Mouse (Mus musculus) neural tube, embryonic 14.5 days (tissue): ENCODE measurements around the gene Aldh1a2. TPM values are rescaled to one million over a fixed set of nuclear protein-coding genes. Genes with fewer than 3 reads are reported as not detected.

Source experiments
- ATAC-seq: fragments of 200-750 bp; cut with Nextera tagmentation; 2 replicates; pipeline ENCODE4 v1.8.0; 2017; ENCODE audit warnings: low read depth, mild to moderate bottlenecking, moderate TSS enrichment, moderate library complexity
- H3K27ac ChIP-seq: fragments of 300-500 bp; sonication (generic); 2 replicates; pipeline ENCODE4 v1.5.1; 2014; ENCODE audit warnings: low read depth, mild to moderate bottlenecking, control low read depth, low read length, moderate library complexity, mixed read lengths
- H3K27me3 ChIP-seq: fragments of 300-500 bp; sonication (generic); 2 replicates; pipeline ENCODE4 v1.6.1; 2014; ENCODE audit warnings: low read length; ENCODE audit not compliant: control insufficient read depth, insufficient read depth
- H3K36me3 ChIP-seq: fragments of 300-500 bp; sonication (generic); 2 replicates; pipeline ENCODE4 v1.6.1; 2014; ENCODE audit warnings: low read length, mixed read lengths; ENCODE audit not compliant: control insufficient read depth, insufficient read depth
- H3K4me1 ChIP-seq: fragments of 300-500 bp; sonication (generic); 2 replicates; pipeline ENCODE4 v1.6.1; 2014; ENCODE audit warnings: low read length; ENCODE audit not compliant: control insufficient read depth, insufficient read depth
- H3K4me2 ChIP-seq: fragments of 300-500 bp; sonication (generic); 2 replicates; pipeline ENCODE4 v1.6.1; 2014; ENCODE audit warnings: mild to moderate bottlenecking, low read depth, low read length, control low read depth
- H3K4me3 ChIP-seq: fragments of 300-500 bp; sonication (generic); 2 replicates; pipeline ENCODE4 v1.5.1; 2014; ENCODE audit warnings: low read depth, low read length, control low read depth, mixed read lengths
- H3K9ac ChIP-seq: fragments of 300-500 bp; sonication (generic); replicated peaks from 2 replicates; pipeline ENCODE4 v1.6.1; 2014; ENCODE audit warnings: low read depth, mild to moderate bottlenecking, control low read depth, low read length, mixed read lengths
- H3K9me3 ChIP-seq: fragments of 300-500 bp; sonication (generic); 2 replicates; pipeline ENCODE4 v1.6.1; 2016; ENCODE audit warnings: low read length; ENCODE audit not compliant: control insufficient read depth
- WGBS: fragments of 180-500 bp; shearing (Covaris S2); extraction: QIAGEN DNeasy Blood & Tissue Kit; methylation state at CpG from one replicate; pipeline ENCODE4 v1.1.7; 2014; 5-methylcytosine and 5-hydroxymethylcytosine counted together
- polyA plus RNA-seq: library from polyadenylated mRNA; unstranded; fragments of >200 nt; fragmentation: Nextera tagmentation; extraction: Ambion mirVana; gene quantifications from 2 replicates; pipeline ENCODE4 v1.2.1, GENCODE M21; 2014

Aldh1a2 gene
- polyA plus RNA-seq, 1 experiment from 2014 or later, result 12.0 TPM

- WGBS, result 54% methylated on average over 14 of the region's 14 CpGs
- Histone ChIP-seq H3K4me2 (no peak overlapping the region), H3K4me3 (no peak overlapping the region), H3K9me3 (no peaks in the 10 kb centered on the region), H3K27me3 (no peaks in the 10 kb centered on the region), H3K36me3 (no peaks in the 10 kb centered on the region), H3K9ac (no peak overlapping the region), H3K27ac (no peak overlapping the region), H3K4me1 (no peaks in the 10 kb centered on the region)
- no peak for ATAC-seq
These were observed 60.6 kb downstream of the Aldh1a2 start for GRCm38 (mm10) chr9:71276149-71276721.

GRCm38 (mm10) chr9:71278741-71279140 is 63.2 kb downstream of the Aldh1a2 start:
- Histone ChIP-seq H3K4me3 (no peak overlapping the region), H3K9ac (no peak overlapping the region), H3K27me3 (no peaks in the 10 kb centered on the region), H3K36me3 (no peaks in the 10 kb centered on the region), H3K4me2 (no peak overlapping the region), H3K4me1 (no peaks in the 10 kb centered on the region), H3K9me3 (no peaks in the 10 kb centered on the region), H3K27ac (no peak overlapping the region)
- WGBS, result 91% methylated on average over 4 of the region's 4 CpGs
- ATAC-seq, result no peak

GRCm38 (mm10) chr9:71283156-71283555 is 67.6 kb downstream of the Aldh1a2 start:
- Histone ChIP-seq H3K27ac (no peak overlapping the region), H3K36me3 (no peaks in the 10 kb centered on the region), H3K9ac (no peak overlapping the region), H3K4me1 (no peaks in the 10 kb centered on the region), H3K27me3 (no peaks in the 10 kb centered on the region), H3K9me3 (no peaks in the 10 kb centered on the region), H3K4me2 (no peak overlapping the region), H3K4me3 (no peak overlapping the region)
- ATAC-seq, result no peak
- 89% methylated on average over 7 of the region's 7 CpGs for WGBS

GRCm38 (mm10) chr9:71285231-71285630 is 69.6 kb downstream of the Aldh1a2 start:
- Histone ChIP-seq H3K9ac (no peak overlapping the region), H3K36me3 (no peaks in the 10 kb centered on the region), H3K9me3 (no peaks in the 10 kb centered on the region), H3K27me3 (no peaks in the 10 kb centered on the region), H3K4me1 (no peaks in the 10 kb centered on the region), H3K27ac (no peak overlapping the region), H3K4me3 (no peak overlapping the region), H3K4me2 (no peak overlapping the region)
- WGBS, result 90% methylated on average over 3 of the region's 3 CpGs
- ATAC-seq, result no peak

GRCm38 (mm10) chr9:71286420-71286819 is 70.8 kb downstream of the Aldh1a2 start:
- H3K27ac ChIP-seq, result no peak overlapping the region
- 94% methylated on average over 9 of the region's 9 CpGs for whole genome bisulfite sequencing
- no peaks in the 10 kb centered on the region for H3K4me1 ChIP-seq
- ATAC-seq, result no peak
- no peak overlapping the region for H3K4me2 ChIP-seq
- no peak overlapping the region for H3K9ac ChIP-seq
- H3K9me3 ChIP-seq, result no peaks in the 10 kb centered on the region
- no peaks in the 10 kb centered on the region for H3K27me3 ChIP-seq
- no peak overlapping the region for H3K4me3 ChIP-seq
- H3K36me3 ChIP-seq, result no peaks in the 10 kb centered on the region

GRCm38 (mm10) chr9:71288738-71289137 is 73.1 kb downstream of the Aldh1a2 start:
- H3K4me1 ChIP-seq, result no peaks in the 10 kb centered on the region
- no peaks in the 10 kb centered on the region for H3K27me3 ChIP-seq
- no peak for ATAC-seq
- H3K27ac ChIP-seq, result no peak overlapping the region
- no peak overlapping the region for H3K4me3 ChIP-seq
- no peaks in the 10 kb centered on the region for H3K9me3 ChIP-seq
- no peak overlapping the region for H3K4me2 ChIP-seq
- WGBS, result 89% methylated on average over 6 of the region's 6 CpGs
- H3K36me3 ChIP-seq, result no peaks in the 10 kb centered on the region
- H3K9ac ChIP-seq, result no peak overlapping the region

GRCm38 (mm10) chr9:71289810-71290209 is 74.2 kb downstream of the Aldh1a2 start:
- H3K9me3 ChIP-seq, result no peaks in the 10 kb centered on the region
- no peak overlapping the region for H3K9ac ChIP-seq
- no peak overlapping the region for H3K4me3 ChIP-seq
- H3K4me1 ChIP-seq, result no peaks in the 10 kb centered on the region
- no peaks in the 10 kb centered on the region for H3K36me3 ChIP-seq
- ATAC-seq, result no peak
- H3K27ac ChIP-seq, result no peak overlapping the region
- no peak overlapping the region for H3K4me2 ChIP-seq
- H3K27me3 ChIP-seq, result no peaks in the 10 kb centered on the region
- 87% methylated on average over 3 of the region's 3 CpGs for WGBS

- WGBS, result 100% methylated on average over 1 of the region's 1 CpGs
- no peak overlapping the region for H3K4me3 ChIP-seq
- no peaks in the 10 kb centered on the region for H3K27me3 ChIP-seq
- no peak for ATAC-seq
- no peak overlapping the region for H3K9ac ChIP-seq
- no peaks in the 10 kb centered on the region for H3K36me3 ChIP-seq
- H3K9me3 ChIP-seq, result no peaks in the 10 kb centered on the region
- H3K27ac ChIP-seq, result no peak overlapping the region
- H3K4me2 ChIP-seq, result no peak overlapping the region
- H3K4me1 ChIP-seq, result no peaks in the 10 kb centered on the region
These were observed 75.1 kb downstream of the Aldh1a2 start for GRCm38 (mm10) chr9:71290730-71291129.

GRCm38 (mm10) chr9:71295501-71295900 is 79.9 kb downstream of the Aldh1a2 start:
- H3K4me1 ChIP-seq, result no peaks in the 10 kb centered on the region
- H3K27me3 ChIP-seq, result no peaks in the 10 kb centered on the region
- H3K9ac ChIP-seq, result no peak overlapping the region
- H3K27ac ChIP-seq, result no peak overlapping the region
- H3K4me3 ChIP-seq, result no peak overlapping the region
- no peak overlapping the region for H3K4me2 ChIP-seq
- no peaks in the 10 kb centered on the region for H3K9me3 ChIP-seq
- WGBS, result 79% methylated on average over 8 of the region's 8 CpGs
- H3K36me3 ChIP-seq, result no peaks in the 10 kb centered on the region
- ATAC-seq, result no peak
